Mouse (Mus musculus) left cerebral cortex, postnatal 10 days (tissue): Measurements from ENCODE around the gene Stoml3. TPM values are rescaled to one million over a fixed set of nuclear protein-coding genes. Genes with fewer than 3 reads are reported as not detected.

Experiments used
- DNase-seq, 2 experiments: peaks; one replicate each; pipeline ENCODE4 v3.0.0; 2021 to 2022; ENCODE audit warnings: low spot score in 2 of 2, mixed read lengths in 1 of 2; ENCODE audit errors: extremely low spot score in 1 of 2
- intact Hi-C: fragments of 180-260 bp; cut with DNase I; formaldehyde crosslinking; loops from one replicate; pipeline ENCODE4 v1.15.1; 2025
- total RNA-seq, 2 experiments: library from RNA; stranded (reverse); gene quantifications; 2 replicates each; pipeline ENCODE4 v1.2.3; 2021

Gene Stoml3
- total RNA-seq, 2 experiments from 2014 or later, result 0.26 TPM; not detected in 1

- intact Hi-C loops, result no loop called here
- DNase-seq, result no peak
These were observed 16.4 kb upstream of the Stoml3 start for GRCm38 (mm10) chr3:53472061-53472460.

- intact Hi-C loops, result no loop called here
- DNase-seq, result no peak
These were observed 14.3 kb upstream of the Stoml3 start for GRCm38 (mm10) chr3:53474179-53474578.

GRCm38 (mm10) chr3:53475889-53476288, 12.6 kb upstream of the Stoml3 start:
- peak in 1 of 2 experiments; percentile 50 for DNase-seq
- intact Hi-C loops, result no loop called here

- intact Hi-C loops, result no loop called here
These were observed 11.0 kb upstream of the Stoml3 start for GRCm38 (mm10) chr3:53477468-53477867.

GRCm38 (mm10) chr3:53478419-53479046, 9.9 kb upstream of the Stoml3 start:
- no peak for DNase-seq
- intact Hi-C loops, result no loop called here

More at GRCm38 (mm10) chr3:53477468-53477867, 11.0 kb upstream of the Stoml3 start:
- peak in 1 of 2 experiments; percentile 39 for DNase-seq

- no peak for DNase-seq
These were observed 4.9 kb upstream of the Stoml3 start for GRCm38 (mm10) chr3:53483414-53484059.

GRCm38 (mm10) chr3:53486561-53486960, 1.9 kb upstream of the Stoml3 start:
- intact Hi-C loops, result no loop called here
- DNase-seq, result no peak

More at GRCm38 (mm10) chr3:53483414-53484059, 4.9 kb upstream of the Stoml3 start:
- intact Hi-C loops, result no loop called here

- DNase-seq, result no peak
- intact Hi-C loops, result no loop called here
These were observed 1.4 kb upstream of the Stoml3 start for GRCm38 (mm10) chr3:53486996-53487576.

GRCm38 (mm10) chr3:53498351-53498905, 10.0 kb downstream of the Stoml3 start:
- intact Hi-C loops, result no loop called here
- DNase-seq, result no peak

- intact Hi-C loops, result no loop called here
- no peak for DNase-seq
These were observed 14.0 kb downstream of the Stoml3 start for GRCm38 (mm10) chr3:53502428-53502827.

GRCm38 (mm10) chr3:53513096-53513495, 24.6 kb downstream of the Stoml3 start:
- intact Hi-C loops, result no loop called here
- no peak for DNase-seq

- intact Hi-C loops, result no loop called here
- DNase-seq, result no peak
These were observed 26.0 kb downstream of the Stoml3 start for GRCm38 (mm10) chr3:53514221-53515065.

GRCm38 (mm10) chr3:53522794-53523193, 34.3 kb downstream of the Stoml3 start:
- intact Hi-C loops, result loop anchor here (10.0 kb wide), 3 partner anchors 132 to 792 kb away; partner anchors contain the start of genes Frem2 and Trpc4
- no peak for DNase-seq

- intact Hi-C loops, result loop anchor here (2.0 to 10.0 kb wide), 5 partner anchors 65 to 789 kb away; partner anchors contain the start of genes Frem2 and Trpc4
- DNase-seq, result peak; percentile 83 to 92
These were observed 37.3 kb downstream of the Stoml3 start for GRCm38 (mm10) chr3:53525737-53526136.

- intact Hi-C loops, result no loop called here
- DNase-seq, result no peak
These were observed 41.9 kb downstream of the Stoml3 start for GRCm38 (mm10) chr3:53530305-53530704.

- intact Hi-C loops, result no loop called here
- no peak for DNase-seq
These were observed 43.6 kb downstream of the Stoml3 start for GRCm38 (mm10) chr3:53532091-53532490.

GRCm38 (mm10) chr3:53552691-53553090, 64.2 kb downstream of the Stoml3 start:
- intact Hi-C loops, result no loop called here
- no peak for DNase-seq

GRCm38 (mm10) chr3:53555031-53555952, 66.8 kb downstream of the Stoml3 start:
- intact Hi-C loops, result no loop called here
- no peak for DNase-seq
